Mouse (Mus musculus): ENCODE measurements around the gene Ccdc77. TPM values are rescaled to one million over a fixed set of nuclear protein-coding genes. Genes with fewer than 3 reads are reported as not detected.

Ccdc77 gene
- polyA plus RNA-seq, 1 experiment from 2014 or later, result 29.2 TPM

- H3K36me3 ChIP-seq (ENCODE audit: control insufficient read depth, insufficient read depth, low read length), result peaks cover 8% of the 10 kb centered on the region; the same call in 1 of the 2 replicates
- H3K27ac ChIP-seq (replicated peaks; ENCODE audit: low read depth, low read length), result no peak overlapping the region
- H3K9me3 ChIP-seq (ENCODE audit: control insufficient read depth, low read length), result no peaks in the 10 kb centered on the region
- no peak overlapping the region for H3K4me2 ChIP-seq (ENCODE audit: low read depth, severe bottlenecking)
- no peaks in the 10 kb centered on the region for H3K27me3 ChIP-seq (ENCODE audit: control insufficient read depth, insufficient read depth, low read length)
- DNase-seq (ENCODE audit: low spot score) (peak; percentile 64), ATAC-seq (ENCODE audit: insufficient number of reproducible peaks, low FRiP score, low TSS enrichment, low read depth) (no peak)
- no peak overlapping the region for H3K9ac ChIP-seq (ENCODE audit: low read length)
- WGBS, result 29% methylated on average over 6 of the region's 6 CpGs
- no peak overlapping the region for H3K4me3 ChIP-seq (ENCODE audit: low read depth, low read length)
- no peaks in the 10 kb centered on the region for H3K4me1 ChIP-seq (ENCODE audit: control insufficient read depth, insufficient read depth, low read length)
Measured at GRCm38 (mm10) chr6:120324295-120324927, 39.8 kb downstream of the Ccdc77 start.

- Histone ChIP-seq H3K4me2 (ENCODE audit: low read depth, severe bottlenecking) (no peak overlapping the region), H3K27me3 (ENCODE audit: control insufficient read depth, insufficient read depth, low read length) (no peaks in the 10 kb centered on the region), H3K27ac (replicated peaks; ENCODE audit: low read depth, low read length) (no peak overlapping the region), H3K9ac (ENCODE audit: low read length) (no peak overlapping the region), H3K9me3 (ENCODE audit: control insufficient read depth, low read length) (no peaks in the 10 kb centered on the region), H3K36me3 (ENCODE audit: control insufficient read depth, insufficient read depth, low read length) (peaks cover 4% of the 10 kb centered on the region; the same call in 1 of the 2 replicates), H3K4me1 (ENCODE audit: control insufficient read depth, insufficient read depth, low read length) (no peaks in the 10 kb centered on the region), H3K4me3 (ENCODE audit: low read depth, low read length) (no peak overlapping the region)
- DNase-seq (ENCODE audit: low spot score), result no peak
- WGBS, result 71% methylated on average over 2 of the region's 2 CpGs
- ATAC-seq (ENCODE audit: insufficient number of reproducible peaks, low FRiP score, low TSS enrichment, low read depth), result no peak
Measured at GRCm38 (mm10) chr6:120320369-120320768, 43.8 kb downstream of the Ccdc77 start.

DNA sequence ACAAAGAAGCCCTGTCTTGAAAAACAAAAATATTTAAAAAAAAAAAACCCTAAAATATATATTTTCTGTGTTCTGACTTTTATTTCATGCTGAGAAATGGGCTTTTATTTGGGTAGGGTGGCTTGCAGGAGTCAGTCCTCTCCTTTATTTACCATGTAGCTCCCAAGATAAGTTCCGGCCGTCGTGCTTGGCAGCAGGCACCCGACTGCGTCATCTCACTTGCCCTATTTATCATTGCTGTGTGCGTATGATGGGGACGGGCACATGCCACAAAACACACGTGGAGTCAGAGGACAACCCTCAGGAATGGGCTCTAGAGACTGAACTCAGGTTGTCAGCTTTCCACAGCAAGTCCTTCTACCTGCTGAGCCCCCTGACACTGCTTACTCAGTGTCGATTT is 45.0 kb downstream of the Ccdc77 start:
- Histone ChIP-seq H3K4me3 (ENCODE audit: low read depth, low read length) (no peak overlapping the region), H3K4me2 (ENCODE audit: low read depth, severe bottlenecking) (no peak overlapping the region), H3K27ac (replicated peaks; ENCODE audit: low read depth, low read length) (no peak overlapping the region), H3K9me3 (ENCODE audit: control insufficient read depth, low read length) (no peaks in the 10 kb centered on the region), H3K36me3 (ENCODE audit: control insufficient read depth, insufficient read depth, low read length) (no peaks in the 10 kb centered on the region; the same call in 1 of the 2 replicates), H3K4me1 (ENCODE audit: control insufficient read depth, insufficient read depth, low read length) (no peaks in the 10 kb centered on the region), H3K27me3 (ENCODE audit: control insufficient read depth, insufficient read depth, low read length) (no peaks in the 10 kb centered on the region), H3K9ac (ENCODE audit: low read length) (no peak overlapping the region)
- DNase-seq (ENCODE audit: low spot score) (no peak), ATAC-seq (ENCODE audit: insufficient number of reproducible peaks, low FRiP score, low TSS enrichment, low read depth) (no peak)
- 89% methylated on average over 9 of the region's 9 CpGs for WGBS

- Histone ChIP-seq H3K9ac (ENCODE audit: low read length) (no peak overlapping the region), H3K4me3 (ENCODE audit: low read depth, low read length) (no peak overlapping the region), H3K4me2 (ENCODE audit: low read depth, severe bottlenecking) (no peak overlapping the region), H3K9me3 (ENCODE audit: control insufficient read depth, low read length) (no peaks in the 10 kb centered on the region), H3K27me3 (ENCODE audit: control insufficient read depth, insufficient read depth, low read length) (no peaks in the 10 kb centered on the region), H3K4me1 (ENCODE audit: control insufficient read depth, insufficient read depth, low read length) (no peaks in the 10 kb centered on the region), H3K27ac (replicated peaks; ENCODE audit: low read depth, low read length) (no peak overlapping the region), H3K36me3 (ENCODE audit: control insufficient read depth, insufficient read depth, low read length) (no peaks in the 10 kb centered on the region)
- DNase-seq (ENCODE audit: low spot score) (no peak), ATAC-seq (ENCODE audit: insufficient number of reproducible peaks, low FRiP score, low TSS enrichment, low read depth) (no peak)
- WGBS, result 77% methylated on average over 11 of the region's 11 CpGs
Measured at GRCm38 (mm10) chr6:120318303-120318940, 45.8 kb downstream of the Ccdc77 start.

DNA sequence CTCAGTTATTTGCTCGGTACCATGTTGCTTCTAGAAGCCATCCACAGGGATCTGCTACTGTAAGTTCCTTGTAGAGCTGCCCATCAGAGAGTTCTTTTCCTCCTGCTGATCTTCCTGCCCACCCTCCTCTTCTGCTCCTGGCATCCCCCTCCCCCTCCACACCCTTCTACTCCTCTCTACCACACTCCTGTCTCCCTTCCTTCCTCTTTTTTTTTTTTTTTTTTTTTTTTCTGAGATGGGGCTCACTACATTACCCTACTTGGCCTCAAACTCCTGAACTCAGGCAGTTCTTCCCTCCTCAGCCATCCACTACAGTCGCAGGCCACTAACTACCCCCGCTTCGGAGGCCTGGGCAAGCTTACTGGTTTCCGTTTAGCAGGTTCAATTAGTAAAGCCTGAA is 51.7 kb downstream of the Ccdc77 start:
- 61% methylated on average over 5 of the region's 5 CpGs for WGBS
- Histone ChIP-seq H3K27ac (replicated peaks; ENCODE audit: low read depth, low read length) (no peak overlapping the region), H3K9me3 (ENCODE audit: control insufficient read depth, low read length) (no peaks in the 10 kb centered on the region), H3K4me3 (ENCODE audit: low read depth, low read length) (no peak overlapping the region), H3K4me1 (ENCODE audit: control insufficient read depth, insufficient read depth, low read length) (no peaks in the 10 kb centered on the region), H3K4me2 (ENCODE audit: low read depth, severe bottlenecking) (no peak overlapping the region), H3K27me3 (ENCODE audit: control insufficient read depth, insufficient read depth, low read length) (no peaks in the 10 kb centered on the region), H3K9ac (ENCODE audit: low read length) (no peak overlapping the region), H3K36me3 (ENCODE audit: control insufficient read depth, insufficient read depth, low read length) (no peaks in the 10 kb centered on the region)
- no peak for DNase-seq (ENCODE audit: low spot score)
- ATAC-seq (ENCODE audit: insufficient number of reproducible peaks, low FRiP score, low TSS enrichment, low read depth), result no peak

DNA sequence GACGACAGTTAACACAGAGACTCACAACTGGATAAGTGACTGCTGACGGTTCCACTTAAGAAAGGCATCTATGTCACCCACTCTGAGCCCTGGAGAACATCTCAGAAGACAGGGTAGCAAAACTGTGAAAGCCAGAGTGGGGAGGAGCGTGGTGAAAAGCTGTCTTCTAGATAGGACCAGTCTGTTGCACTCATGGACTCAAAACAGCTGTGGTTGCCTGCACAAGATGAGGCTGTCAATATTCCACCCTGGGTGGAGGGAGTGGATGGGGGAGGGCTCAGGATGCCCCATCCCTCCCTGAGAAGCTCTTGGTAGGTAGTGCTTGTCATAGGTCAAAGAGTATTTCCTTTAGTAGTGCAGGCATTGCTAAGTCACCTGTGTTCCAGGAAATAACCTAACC is 54.4 kb downstream of the Ccdc77 start:
- no peaks in the 10 kb centered on the region for H3K4me1 ChIP-seq (ENCODE audit: control insufficient read depth, insufficient read depth, low read length)
- H3K9ac ChIP-seq (ENCODE audit: low read length), result no peak overlapping the region
- DNase-seq (ENCODE audit: low spot score), result no peak
- H3K4me3 ChIP-seq (ENCODE audit: low read depth, low read length), result no peak overlapping the region
- no peak for ATAC-seq (ENCODE audit: insufficient number of reproducible peaks, low FRiP score, low TSS enrichment, low read depth)
- no peaks in the 10 kb centered on the region for H3K36me3 ChIP-seq (ENCODE audit: control insufficient read depth, insufficient read depth, low read length)
- 51% methylated on average over 3 of the region's 3 CpGs for WGBS
- H3K4me2 ChIP-seq (ENCODE audit: low read depth, severe bottlenecking), result no peak overlapping the region
- no peaks in the 10 kb centered on the region for H3K9me3 ChIP-seq (ENCODE audit: control insufficient read depth, low read length)
- H3K27ac ChIP-seq (replicated peaks; ENCODE audit: low read depth, low read length), result no peak overlapping the region
- no peaks in the 10 kb centered on the region for H3K27me3 ChIP-seq (ENCODE audit: control insufficient read depth, insufficient read depth, low read length)

DNA sequence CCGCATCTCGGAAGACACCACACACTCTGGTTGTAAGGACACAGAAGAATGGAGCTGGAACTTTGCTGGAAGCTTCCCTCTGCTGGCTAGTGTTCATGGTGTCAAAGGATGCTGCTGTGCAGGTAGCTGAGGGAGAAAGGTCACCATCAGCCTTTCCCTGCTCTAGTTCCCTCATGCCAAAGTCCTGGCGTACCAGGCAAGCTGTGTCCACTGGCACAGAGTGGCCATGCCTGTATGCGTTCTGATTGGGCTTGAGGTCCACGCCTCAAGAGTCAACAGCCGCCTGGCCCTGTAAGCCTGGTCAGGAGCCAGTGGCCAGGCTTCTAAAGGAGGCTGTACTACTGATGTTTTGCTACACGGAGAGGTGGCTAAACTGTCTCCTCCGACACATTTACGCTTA is 54.8 kb downstream of the Ccdc77 start:
- H3K27ac ChIP-seq (replicated peaks; ENCODE audit: low read depth, low read length), result no peak overlapping the region
- no peaks in the 10 kb centered on the region for H3K9me3 ChIP-seq (ENCODE audit: control insufficient read depth, low read length)
- DNase-seq (ENCODE audit: low spot score), result no peak
- WGBS, result 77% methylated on average over 9 of the region's 9 CpGs
- no peaks in the 10 kb centered on the region for H3K4me1 ChIP-seq (ENCODE audit: control insufficient read depth, insufficient read depth, low read length)
- no peak overlapping the region for H3K9ac ChIP-seq (ENCODE audit: low read length)
- no peak overlapping the region for H3K4me2 ChIP-seq (ENCODE audit: low read depth, severe bottlenecking)
- H3K36me3 ChIP-seq (ENCODE audit: control insufficient read depth, insufficient read depth, low read length), result no peaks in the 10 kb centered on the region
- ATAC-seq (ENCODE audit: insufficient number of reproducible peaks, low FRiP score, low TSS enrichment, low read depth), result no peak
- H3K27me3 ChIP-seq (ENCODE audit: control insufficient read depth, insufficient read depth, low read length), result no peaks in the 10 kb centered on the region
- H3K4me3 ChIP-seq (ENCODE audit: low read depth, low read length), result no peak overlapping the region

DNA sequence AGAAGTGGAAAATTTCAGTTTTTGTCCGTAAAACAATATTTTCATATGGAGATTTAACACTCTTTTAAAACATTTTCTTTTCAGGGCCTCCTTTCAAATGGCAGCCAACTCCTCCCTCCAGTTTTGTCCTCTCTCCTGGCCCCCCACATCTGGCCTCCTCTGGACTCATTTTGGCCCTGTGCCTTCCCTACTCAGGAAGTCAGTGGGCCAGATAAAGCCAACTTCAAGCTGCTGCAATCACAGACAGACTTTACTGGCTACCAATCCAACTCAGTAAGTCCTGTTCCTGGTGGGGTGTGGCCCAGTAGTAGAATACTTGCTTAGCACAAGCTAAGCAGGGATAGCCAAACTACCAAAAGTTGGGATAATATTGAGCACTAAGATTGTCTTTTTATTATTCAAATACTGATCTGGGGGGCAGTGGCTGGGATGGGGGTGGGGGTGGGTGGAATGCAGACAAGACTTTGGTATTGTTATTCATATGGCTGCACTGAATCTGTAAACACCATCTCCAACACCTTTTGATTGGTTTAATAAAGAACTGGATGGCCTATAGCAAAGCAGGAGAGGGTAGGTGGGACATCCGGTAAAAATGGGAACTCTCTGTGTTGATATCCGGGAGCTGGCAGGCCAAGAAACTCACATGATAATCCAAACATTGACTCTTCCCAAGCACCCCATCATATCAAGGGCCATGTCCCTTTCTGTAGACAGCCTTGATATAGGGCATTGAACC is 57.1 kb downstream of the Ccdc77 start:
- no peak for DNase-seq (ENCODE audit: low spot score)
- WGBS, result 88% methylated on average over 3 of the region's 3 CpGs

More for the DNA sequence above, 57.1 kb downstream of the Ccdc77 start:
- no peaks in the 10 kb centered on the region for H3K27me3 ChIP-seq (ENCODE audit: control insufficient read depth, insufficient read depth, low read length)
- no peak for ATAC-seq (ENCODE audit: insufficient number of reproducible peaks, low FRiP score, low TSS enrichment, low read depth)
- no peak overlapping the region for H3K9ac ChIP-seq (ENCODE audit: low read length)
- no peaks in the 10 kb centered on the region for H3K36me3 ChIP-seq (ENCODE audit: control insufficient read depth, insufficient read depth, low read length)
- H3K4me2 ChIP-seq (ENCODE audit: low read depth, severe bottlenecking), result no peak overlapping the region
- no peak overlapping the region for H3K27ac ChIP-seq (replicated peaks; ENCODE audit: low read depth, low read length)
- H3K4me3 ChIP-seq (ENCODE audit: low read depth, low read length), result no peak overlapping the region
- no peaks in the 10 kb centered on the region for H3K4me1 ChIP-seq (ENCODE audit: control insufficient read depth, insufficient read depth, low read length)
- H3K9me3 ChIP-seq (ENCODE audit: control insufficient read depth, low read length), result no peaks in the 10 kb centered on the region

Data from limb, embryonic 11.5 days (tissue).